Mouse (Mus musculus): ENCODE data around the gene Zbtb40.

Zbtb40 gene

DNA sequence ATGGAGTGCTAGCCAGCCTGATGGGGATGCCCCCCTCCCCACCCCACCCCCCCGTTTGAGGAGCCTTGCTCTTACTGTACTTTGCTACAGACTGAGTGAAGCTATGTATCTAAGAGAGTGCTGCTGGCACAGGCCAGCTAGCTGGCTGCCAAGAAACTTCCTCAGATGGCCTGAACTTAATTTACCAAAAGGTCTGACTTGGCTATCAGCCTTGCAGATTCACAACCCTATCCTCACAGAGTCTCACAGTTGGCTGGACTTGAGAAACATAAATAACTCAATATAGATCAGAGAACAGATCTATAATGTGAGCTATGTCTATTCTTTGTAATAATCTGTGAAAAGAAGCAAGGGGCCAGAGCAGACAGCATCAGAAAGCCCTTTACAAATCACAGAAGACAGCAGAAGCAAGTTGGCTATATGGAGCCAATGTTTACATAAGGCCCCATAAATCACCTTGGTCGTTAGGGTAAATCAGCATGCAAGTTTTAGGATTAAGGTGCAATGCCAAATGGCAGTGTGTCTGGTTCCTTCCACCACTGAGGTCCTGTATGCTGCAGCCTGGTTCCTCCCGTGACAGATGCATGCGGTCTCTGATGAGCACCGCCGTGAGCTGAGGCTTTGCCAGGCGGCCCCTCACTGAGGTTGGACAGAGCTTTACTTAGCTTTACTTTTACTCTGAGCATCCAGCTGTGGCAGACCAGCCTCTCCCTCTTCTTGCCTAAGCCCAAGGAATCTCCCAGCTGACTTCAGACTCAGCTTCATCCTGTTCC, 15.3 kb downstream of the Zbtb40 start:
- DNase-seq (ENCODE audit: low spot score) = no peak

DNA sequence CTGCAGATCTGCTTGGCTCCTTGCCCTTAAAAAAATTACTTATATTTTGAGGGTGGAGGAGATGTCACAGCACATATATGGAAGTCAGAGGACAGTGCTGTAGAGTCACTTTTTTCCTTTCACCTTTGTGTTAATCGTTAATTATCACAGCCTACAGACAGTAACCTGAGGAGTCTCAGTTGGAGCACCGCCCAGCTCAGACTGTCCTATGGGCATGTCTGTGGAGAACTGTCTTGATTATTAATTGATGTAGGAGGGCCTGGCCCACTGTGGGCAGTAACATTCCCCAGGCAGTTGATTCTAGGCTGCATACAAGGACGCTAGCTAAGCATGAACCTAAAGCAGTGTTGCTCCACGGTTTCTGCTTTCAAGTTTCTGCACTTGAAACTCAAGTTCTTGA, 16.1 kb downstream of the Zbtb40 start:
- DNase-seq (ENCODE audit: low spot score) = no peak

DNA sequence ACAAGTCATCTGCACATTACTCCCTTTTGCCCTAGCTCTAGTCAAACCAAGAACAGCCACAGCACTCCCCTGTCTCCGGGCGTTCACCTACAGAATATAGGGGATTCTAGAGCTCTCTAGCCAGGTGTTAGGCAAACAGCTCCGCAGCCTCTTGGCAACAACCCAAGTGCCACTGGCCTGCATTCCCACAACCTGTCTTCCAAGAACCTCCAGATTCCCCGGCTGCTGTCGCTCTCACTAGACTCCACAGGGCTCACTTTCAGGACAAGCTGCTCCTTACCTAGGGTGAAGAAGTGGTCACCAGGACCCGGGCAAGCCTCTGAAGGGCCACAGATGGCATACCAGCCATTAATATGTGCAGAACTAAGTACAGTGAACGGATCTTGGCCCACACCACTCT, 17.3 kb downstream of the Zbtb40 start:
- DNase-seq (ENCODE audit: low spot score) = no peak

DNA sequence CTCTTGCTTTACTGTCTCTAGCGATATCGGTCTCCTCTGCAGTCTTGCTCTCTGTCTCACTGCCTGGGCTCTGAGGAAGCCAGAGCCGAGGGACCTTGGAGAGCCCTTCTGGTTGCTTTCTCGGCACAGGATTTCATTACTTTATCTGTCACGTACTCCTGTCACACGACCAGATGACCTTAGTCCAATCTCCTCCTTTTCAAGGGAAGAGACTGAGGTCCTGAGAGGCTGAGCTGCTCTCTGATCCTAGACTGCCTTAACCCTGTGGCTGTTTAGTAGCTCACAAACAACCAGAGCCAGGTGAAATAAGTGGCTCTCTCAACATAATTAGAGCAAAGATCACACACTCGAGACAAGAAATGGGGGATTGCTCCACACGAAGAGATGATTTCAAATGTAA, 19.3 kb downstream of the Zbtb40 start:
- no peak for DNase-seq (ENCODE audit: low spot score)

DNA sequence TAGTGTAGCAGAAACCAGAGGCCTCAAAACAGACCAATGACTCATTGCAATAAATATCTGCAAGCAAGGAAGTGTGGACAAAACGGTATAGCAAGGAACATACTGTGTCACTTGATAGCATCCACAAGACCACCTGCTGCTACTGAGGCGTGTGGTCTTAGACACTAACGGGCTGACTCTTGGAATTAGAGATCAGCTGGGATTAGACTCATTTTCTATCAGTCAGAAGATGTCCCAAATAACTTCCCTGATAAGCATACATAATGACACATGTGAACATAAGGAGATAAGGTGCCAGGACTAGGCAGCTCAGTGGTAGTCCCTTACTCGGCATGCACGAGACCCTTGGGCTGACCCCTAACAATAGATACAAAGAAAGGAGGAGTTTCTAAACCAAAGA, 21.6 kb downstream of the Zbtb40 start:
- DNase-seq (ENCODE audit: low spot score) = no peak

DNA sequence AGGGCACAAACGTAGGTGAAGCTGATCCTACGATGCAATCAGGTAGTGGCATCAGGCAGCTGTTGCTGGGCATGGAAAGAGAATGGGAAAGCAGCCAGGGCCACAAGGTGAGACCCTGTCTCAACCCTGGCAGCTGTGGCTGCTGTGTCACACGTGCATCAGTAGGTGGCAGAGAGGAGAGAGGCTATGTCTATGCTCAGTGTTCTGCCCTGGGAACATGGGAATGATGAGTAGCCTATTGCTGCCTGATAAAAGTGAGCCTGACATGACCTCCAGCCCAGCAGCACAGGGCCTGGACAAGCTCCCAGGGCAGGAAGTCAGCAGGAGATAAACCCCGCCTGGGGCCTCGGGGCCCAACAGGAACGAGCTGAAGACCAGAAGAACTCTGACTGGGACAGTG, 23.0 kb downstream of the Zbtb40 start:
- no peak for DNase-seq (ENCODE audit: low spot score)

DNA sequence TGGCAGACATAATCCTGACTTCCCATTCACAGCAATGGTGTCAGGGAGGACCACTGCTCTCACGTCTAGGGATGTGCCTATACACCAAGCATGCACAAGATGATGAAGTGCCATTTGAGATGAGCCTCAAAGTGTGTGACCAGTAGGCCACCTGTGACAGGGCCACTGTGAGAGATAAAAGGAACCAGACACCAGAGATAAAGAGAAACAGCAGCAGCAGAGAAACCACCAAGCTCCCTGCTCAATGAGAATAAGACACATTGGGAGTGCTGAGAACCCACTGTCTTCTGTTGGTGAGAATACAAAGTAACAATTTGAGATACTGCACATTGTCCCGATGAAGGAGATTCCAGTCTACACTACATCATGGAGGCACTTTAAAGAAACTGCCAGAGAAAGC, 23.5 kb downstream of the Zbtb40 start:
- no peak for DNase-seq (ENCODE audit: low spot score)

DNA sequence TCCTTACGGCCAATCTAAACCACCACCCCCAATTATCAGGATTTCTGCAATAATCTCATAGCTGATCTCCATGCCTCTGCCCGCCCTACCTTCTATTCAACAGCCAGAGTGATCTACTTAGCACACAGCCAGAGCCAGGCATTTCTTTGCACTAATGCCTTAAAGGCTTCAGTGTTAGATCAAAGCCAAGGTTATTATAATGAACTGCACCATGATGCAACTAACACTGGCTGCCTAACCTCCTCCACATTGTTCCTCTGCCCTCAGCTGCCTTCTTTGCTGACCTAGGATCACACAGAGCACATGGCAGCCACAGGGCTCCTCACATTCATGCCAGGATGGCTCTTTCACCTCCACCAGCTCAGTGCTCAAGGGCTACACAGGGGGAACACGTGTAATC, 28.5 kb downstream of the Zbtb40 start:
- DNase-seq (ENCODE audit: low spot score) = no peak

DNA sequence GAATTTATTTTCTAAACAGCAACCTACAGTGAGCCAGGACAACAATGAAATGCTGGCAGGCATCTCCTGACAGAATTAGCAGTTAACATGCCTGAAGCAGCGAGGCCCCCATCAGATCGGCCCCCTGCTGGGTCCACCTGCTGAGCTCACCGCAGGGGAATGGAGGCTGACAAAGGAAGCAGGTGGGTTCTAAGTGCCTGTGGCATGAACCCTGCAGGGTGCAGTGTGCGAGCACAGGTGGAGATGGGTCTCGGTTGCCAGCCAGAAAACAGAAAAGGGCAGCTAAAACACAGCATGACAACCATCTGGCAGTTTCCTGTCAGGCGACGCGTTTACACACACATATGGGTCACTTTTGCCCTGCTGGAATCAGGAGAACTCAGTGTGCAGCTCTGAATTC, 32.7 kb downstream of the Zbtb40 start:
- DNase-seq (ENCODE audit: low spot score) = no peak

DNA sequence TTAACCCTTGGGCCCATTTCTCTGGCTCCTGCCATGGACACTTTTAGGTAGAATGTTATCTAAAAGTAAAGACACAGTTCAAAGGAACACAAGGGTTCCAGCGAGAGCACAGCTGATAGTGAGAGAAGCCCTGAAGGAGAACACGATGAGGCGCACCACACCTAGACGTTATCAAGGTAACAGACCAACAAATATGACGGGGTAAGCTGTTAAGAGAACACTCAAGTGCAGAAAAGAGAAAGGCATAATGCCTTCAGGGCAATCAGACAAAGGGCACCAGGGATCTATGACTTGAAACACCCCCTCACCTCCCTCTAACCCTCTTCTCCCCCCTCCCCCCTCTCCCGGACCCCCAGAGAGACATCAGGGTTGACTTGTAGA, 33.1 kb downstream of the Zbtb40 start:
- no peak for DNase-seq (ENCODE audit: low spot score)

DNA sequence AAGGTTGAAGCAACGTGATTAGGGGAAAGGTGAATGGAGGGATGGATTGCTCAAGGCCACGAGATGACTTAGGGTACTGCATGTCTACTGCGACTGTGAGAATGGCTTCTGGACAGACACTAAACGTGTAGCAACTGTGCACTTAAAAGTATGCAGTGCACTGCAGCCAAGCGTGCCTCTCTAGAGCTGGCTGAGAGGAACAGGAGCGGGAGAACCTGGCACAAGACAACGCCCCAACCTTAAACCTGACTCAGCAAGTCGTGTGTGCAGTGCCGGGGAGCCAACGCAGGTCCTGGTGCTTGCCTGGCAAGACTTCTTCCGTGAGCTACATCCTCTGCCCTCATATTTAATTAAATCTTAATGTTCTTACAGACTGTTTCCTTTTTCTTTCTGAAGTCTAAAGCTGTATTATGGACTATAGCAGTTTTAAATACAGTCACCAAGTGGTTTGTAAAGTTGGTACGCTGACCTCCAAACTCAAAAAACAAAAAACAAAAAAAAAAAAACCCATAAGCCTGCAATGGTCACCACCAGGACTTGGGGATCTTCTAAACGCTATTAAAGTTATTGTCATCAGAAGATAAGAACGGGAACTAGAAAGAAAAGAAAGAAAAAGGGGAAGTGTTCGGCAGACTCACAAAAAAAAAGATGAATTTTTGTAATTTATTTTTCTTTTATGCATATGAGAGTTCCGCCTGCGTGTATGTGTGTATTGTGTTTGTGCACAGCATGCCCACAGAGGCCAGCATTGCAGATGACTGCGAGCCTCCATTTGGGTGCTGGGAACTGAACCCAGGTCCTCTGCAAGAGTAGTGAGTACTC, 33.7 kb downstream of the Zbtb40 start:
- DNase-seq (ENCODE audit: low spot score) = no peak

DNA sequence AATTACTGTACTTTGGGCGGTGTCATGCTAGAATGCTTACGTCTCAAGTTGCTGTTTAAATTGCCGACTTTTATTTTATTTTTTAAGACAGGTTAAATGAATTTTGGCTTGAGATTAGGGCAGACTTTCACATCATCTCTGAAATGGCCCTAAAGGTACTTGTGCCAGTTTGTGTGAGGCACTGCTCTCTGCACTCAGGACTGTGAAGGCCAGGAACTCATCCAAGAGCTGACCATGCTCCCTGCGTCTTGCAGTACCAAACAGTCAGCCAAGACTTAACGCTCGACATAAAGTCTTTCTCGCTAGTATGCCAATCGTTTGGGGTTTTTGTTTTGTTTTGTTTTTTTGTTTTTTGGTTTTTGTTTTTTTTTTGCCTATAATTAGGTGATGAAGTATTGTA, 34.5 kb downstream of the Zbtb40 start:
- no peak for DNase-seq (ENCODE audit: low spot score)

DNA sequence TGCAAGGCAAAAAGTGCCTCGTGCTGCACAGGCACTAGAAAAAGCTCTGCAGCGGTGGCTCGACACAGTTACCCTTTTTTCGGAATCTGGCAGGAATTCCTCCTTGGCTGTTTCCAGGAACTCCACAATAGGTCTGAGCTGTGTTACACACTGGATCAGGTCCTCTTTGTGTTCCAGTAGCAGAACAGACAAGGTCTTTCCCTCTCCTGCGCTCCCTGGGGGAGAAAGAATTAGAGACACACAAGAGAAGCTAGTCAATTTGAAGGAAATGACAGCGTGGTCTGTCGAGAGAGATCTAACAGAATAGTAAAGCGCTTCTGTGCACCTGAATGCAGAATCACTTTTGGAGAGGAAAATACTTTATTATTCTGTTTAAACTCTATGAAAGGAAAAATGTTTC, 41.6 kb downstream of the Zbtb40 start:
- no peak for DNase-seq (ENCODE audit: low spot score)

DNA sequence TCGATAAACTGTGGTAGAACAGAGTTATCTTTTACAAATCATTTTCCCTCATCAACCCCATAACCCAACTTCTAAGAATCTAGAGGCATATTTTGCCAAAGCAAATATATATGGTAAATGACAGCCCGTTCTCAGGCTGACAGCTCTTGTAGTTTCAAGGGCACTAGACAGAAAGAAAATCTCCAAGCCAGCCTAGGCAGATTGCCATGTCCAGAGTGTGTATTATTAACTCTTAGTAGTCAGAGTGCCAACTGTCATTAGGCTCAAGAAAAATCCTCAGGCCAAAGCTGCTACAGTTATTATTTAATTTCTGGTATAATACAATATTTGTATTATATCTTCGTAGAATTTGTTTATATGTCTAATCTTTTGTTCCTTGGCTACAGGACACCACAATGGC, 46.8 kb downstream of the Zbtb40 start:
- no peak for DNase-seq (ENCODE audit: low spot score)

DNA sequence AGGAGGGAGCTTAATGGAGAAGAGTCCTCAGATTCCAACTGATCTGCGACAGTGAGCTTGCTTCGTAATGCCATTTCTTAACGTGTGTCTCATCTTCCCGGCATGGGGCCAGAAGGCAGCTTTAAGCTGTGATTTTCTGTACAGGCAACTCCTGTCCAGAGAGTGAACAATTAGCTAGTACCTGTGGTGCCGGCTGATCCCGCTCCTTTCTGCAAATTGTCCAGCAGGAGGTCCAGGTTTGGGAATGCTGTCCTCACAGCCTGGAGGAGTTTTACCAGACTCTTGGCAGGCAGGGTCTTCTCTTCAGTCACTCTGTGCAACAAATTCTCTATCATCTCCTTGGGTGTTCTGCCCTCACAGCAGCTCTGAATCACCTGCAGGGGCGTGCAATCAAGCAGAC, 47.6 kb downstream of the Zbtb40 start:
- no peak for DNase-seq (ENCODE audit: low spot score)

DNA sequence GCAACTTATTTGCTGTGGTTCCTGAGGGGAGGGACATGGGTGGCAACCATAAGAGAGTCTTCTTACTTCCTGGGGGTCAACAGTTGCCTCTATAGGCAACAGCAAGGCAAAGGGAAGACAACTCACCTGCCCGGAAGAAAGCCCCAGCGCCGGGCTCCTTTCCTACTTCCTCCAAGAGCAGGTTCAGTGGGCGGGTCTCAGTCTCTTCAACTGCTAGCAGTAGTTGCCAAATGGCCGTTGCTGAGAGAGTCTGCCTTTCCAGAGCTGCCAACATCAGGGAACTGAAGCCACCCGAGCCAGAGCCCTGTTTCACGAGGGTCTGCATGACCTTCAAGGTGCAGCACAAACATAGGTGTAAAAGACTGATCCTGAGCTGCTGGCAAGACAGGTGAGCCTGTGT, 50.2 kb downstream of the Zbtb40 start:
- DNase-seq (ENCODE audit: low spot score) = no peak

DNA sequence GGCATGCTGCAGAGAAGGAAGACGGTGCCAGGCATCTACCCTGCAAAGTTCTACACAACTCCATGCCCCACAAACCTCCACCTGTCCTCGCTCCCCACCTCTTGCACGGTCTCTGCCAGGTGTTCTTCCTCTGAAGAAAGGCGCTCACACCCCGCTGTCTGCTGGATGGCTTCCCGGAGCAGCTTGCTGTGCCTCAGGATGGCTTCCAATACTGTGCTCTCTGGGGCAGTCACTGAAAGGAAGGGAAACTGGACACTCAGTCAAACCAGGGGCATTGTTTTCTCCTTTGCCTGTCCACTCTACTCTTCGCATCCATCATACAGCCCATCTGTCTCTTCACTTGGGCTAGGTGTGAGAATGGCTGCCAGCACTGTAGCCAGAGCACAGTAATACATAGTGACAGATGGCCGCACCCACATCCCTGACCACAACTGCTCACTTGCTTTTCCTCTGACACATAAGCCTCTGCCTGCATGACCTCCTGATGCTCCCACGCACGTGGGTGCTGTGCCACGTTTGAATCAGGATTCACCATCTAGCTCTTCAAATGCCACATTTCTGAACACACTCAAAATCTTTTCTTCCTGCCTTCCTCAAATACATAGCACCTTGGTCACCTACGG, 50.8 kb downstream of the Zbtb40 start:
- no peak for DNase-seq (ENCODE audit: low spot score)

DNA sequence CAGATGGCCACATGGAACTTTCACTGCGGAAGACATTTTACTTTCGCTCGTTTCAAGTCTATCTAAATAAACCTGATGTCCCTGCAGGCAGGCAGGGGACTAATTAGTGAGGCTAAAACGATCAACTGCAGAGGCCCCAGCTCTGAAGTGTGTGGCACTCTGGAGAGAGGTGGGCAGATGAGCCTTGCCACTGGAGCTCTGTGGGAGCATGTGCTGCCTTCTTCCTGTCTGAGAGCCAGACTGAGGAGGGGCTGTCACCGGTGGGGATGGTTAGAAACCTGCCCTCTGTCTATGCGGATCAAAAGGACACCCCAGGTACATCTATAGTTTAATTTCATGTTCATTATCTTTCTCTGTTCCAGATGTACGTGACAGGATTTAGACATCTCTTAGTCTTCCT, 51.7 kb downstream of the Zbtb40 start:
- no peak for DNase-seq (ENCODE audit: low spot score)

DNA sequence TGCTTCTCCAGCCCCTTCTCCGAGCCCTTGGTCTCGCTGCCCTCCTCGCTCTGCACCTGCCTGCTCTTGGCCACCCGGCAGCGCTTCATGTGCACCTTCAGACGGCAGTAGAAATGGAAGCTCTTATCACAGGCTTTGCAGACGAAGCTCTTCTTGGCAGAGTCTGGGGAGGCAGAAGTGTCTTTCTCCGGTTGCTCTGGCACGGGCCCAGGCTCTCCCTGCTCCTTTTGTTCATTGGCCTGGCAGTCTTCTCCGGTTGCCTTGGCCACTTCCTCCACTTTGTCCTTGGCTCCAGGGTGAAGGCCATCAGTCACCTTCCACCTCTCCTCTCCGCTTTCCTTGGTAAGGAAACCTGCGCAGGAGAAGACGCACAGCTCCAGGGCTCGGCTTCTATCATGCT, 53.2 kb downstream of the Zbtb40 start:
- DNase-seq (ENCODE audit: low spot score) = no peak

DNA sequence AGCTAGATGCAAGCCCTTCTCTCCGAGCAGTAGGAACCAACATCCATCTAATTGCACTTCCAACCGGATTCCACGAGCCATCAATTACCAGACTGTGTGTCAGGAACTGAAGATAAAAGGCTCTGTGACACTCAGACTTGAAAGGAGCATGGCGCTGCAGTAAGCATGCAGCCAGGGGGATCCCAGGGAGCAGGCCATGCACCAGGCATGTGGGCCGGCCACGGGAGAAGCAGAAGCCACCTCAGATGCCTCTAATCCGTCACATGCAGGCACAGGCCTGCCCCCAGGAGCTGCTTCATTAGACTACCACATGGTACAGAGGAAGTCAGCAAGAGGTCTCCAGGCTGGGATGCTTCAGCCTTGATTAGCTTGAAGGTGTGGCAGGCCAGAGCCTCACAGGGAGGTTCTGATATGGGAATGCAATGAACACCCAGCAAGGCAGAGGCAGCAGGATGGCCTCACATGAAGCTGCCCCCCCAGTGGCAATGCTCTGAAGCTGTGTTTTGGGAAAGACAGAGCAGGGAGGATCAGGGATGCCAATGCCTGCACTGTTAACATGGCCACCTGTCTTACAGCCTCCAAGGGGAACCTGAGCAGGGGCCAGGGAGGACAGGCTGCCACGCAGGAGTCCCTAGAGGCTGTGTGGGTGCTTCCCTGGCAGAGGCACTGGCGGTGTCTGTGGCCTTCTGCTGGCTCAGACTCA, 66.5 kb downstream of the Zbtb40 start:
- no peak for DNase-seq (ENCODE audit: low spot score)

DNA sequence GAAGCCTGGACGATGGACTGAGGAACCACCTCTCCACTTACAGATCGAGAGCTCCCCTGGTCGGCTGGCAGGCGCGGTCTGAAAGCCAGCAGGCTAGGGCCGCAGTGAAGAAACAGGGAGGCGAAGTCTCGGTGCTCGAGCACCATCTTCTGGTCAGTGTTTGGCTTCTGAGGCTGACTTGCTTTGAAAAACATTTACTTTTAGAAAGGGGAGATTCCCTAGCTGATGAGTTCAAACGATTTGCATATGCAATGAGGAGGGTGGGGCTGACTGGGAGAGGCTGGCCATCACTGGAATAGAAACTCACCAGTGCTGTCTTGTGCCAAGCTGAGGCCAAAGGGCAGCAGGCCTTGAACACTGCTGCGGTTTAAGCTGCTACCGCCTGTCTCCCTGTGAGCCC, 67.3 kb downstream of the Zbtb40 start:
- no peak for DNase-seq (ENCODE audit: low spot score)

DNA sequence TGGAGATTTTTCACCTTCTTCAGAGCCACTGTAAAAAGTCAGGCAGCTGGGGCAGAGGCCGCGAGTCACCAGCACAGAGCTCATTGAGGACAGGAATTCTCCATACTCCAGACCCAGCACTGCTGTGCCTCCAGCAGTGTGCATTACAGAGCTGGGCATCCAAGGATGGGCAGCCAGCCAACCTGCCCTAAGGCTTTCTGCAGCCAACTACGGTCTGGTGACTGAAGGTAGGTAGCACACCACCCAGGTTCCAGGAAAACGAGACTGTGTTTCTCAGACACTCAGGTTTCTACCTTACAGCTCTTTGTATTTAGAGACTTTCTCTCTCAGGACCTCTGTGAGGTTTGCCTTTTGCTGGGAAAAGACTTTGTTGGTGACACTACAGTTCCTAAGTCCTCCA, 67.7 kb downstream of the Zbtb40 start:
- no peak for DNase-seq (ENCODE audit: low spot score)

DNA sequence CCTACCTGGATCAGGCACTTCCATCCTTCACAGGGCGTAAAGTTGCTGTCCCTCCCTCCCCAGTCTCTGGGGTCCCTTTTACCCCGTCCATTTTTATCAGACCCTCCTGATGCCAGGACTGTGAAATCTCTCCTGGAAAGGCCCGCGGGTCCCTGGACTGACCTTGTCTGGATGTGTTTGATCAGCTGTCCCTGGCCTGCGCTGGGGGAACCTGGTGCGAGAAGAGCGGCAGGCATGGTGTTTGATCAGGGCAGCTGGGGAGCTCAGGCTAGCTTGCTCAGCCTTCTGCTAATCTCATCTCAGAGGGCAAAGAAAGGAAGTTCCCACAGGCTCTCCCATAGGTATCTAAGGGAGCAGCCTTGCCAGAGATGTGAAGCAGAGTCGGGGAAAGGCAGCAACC, 71.4 kb downstream of the Zbtb40 start:
- DNase-seq (ENCODE audit: low spot score) = no peak

Data from T-cell, adult 2 months (primary cell).